Mouse (Mus musculus): Measurements from ENCODE around the gene Neurod1.

Gene Neurod1

DNA sequence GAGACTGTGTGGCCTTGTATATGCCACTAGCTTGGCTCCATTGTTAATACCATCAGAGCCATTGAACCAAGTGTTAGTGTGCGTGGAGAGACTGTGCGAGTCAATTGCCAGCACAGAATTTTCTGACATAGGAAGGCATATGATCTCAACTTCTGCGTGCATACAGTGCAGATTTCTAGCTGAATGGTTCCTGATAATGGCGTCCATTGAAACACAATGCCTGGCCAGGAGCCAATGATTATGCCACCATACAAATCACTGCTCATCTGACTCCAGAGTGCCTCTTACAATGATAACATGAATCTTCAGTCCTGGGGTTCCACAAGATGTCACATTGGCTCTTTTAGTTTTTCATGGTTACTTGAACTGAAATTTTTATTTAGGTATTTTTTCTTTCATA is 7.2 kb downstream of the Neurod1 start:
- ChIA-PET POLR2A (no interaction called here), CTCF (no interaction called here)

DNA sequence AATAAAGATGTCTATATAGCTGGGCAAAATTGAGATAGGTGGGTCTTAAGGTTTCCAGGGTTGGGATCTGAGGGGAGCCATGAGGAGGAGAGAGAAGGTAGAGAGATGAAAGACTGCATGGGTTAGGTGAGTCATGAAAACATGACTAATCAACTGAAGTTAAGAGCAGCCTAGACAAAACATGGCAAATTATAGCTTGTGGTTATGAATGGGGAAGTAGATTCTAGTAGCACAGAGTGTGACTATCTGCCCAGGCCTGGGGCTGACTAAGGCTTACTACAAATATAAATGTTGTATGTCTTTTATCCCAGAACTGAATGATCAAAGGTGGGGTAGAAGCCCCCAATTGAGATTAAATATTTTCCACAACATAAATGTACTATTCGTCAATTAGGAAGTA is 9.4 kb downstream of the Neurod1 start:
- ChIA-PET CTCF (no interaction called here), POLR2A (no interaction called here)

DNA sequence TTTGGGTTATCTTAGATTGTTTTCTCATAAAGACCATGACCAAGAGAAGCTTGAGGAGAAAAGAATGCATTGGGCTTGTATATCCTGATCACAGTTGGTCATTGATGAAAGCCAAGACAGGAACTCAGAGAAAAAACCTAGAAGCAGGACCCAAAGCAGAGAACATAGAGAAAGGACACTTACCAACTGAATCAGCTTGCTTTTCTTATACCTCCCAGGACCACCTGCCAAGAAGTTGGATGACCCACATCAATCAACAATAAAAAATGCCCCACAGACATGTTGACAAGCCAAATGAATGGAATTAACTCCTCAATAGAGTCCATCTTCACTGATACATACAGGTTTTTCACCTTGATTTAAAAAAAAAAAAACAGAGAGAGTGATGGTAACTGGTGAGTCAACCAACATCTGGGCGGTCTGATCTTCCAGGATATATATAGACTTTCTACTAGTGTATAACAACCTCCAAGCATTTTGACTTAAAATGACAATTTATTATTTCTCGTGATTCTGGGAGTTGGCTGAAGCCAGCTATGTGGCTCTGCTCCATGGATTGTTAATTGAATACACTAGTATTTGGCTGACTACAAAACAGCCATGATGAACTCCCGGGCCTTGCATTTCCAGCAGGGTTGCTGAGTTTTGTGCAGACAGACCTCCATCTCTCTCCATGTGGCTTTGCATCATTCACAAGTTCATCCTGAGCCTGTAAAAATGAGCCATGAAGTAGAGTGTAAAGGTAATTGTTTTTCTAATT is 12.5 kb downstream of the Neurod1 start:
- CTCF ChIA-PET, result no interaction called here
- POLR2A ChIA-PET, result interaction anchor here (0.6 to 1.6 kb wide), 6 partner anchors 10 to 872 kb away, joined by 3 to 4 read pairs (median 4); partner anchors contain the start of genes Cerkl (in 1 of the 4) and Neurod1 (in 1 of the 4)

DNA sequence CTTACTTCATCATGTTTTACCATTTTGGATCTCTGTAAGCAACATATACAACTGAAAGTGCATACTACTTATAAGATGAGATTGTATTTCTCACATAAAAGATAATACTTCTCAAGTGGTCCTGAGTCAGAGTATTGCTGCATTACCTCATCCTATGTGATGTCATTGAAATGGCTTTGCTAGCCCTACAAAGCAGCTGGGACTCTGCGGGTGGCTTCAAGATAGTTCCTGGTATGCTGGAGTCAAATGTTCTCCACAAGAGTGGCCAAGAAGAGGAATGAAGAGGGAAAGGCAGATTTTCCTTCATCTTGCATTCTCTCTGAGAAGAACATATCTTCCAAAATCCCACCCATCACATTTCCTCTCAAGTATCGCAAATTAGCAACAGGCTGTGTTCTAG is 13.2 kb downstream of the Neurod1 start:
- ChIA-PET CTCF (no interaction called here), POLR2A (interaction anchor here in 1 of 4 experiments (1.6 kb wide), 1 partner anchor 11 kb away, joined by 4 read pairs; no protein-coding TSS in a partner anchor)

DNA sequence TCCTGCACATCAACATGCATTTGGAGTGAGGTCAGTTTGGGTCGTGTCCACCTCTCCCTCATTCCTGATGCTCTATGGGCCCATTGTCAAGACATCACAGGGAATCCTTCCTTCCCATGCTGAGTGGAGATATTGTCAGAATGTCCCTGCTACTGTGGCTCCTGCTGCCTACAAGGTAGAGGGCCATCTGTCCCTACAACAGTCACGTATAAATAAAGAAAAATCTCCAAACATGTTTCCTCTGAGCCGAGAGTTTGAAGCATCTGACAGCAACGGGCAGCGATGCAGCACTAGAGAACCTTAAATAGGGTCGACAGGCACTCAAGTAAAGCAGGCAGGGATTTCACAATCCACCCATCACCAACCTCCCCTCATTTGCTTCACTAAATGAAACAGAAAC is 13.6 kb downstream of the Neurod1 start:
- ChIA-PET CTCF (no interaction called here), POLR2A (no interaction called here)

DNA sequence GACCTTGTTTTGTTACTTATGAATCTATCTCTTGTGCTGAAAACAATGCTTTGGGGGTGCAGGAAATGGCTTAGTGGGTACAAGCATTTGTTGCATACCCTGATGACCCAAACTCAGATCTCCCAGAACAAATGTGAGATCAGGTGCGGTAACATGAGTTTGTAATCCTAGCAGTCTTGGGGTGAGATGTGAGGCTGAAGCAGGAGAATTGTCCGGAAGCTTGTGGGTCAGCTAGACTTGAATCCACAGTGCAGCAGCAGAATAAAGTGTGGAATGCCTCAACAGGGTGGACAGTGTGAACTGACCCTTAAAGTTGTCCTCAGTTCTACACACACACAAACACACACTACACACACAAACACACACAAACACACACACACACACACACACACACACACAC is 14.3 kb downstream of the Neurod1 start:
- POLR2A ChIA-PET, result no interaction called here
- CTCF ChIA-PET, result no interaction called here

DNA sequence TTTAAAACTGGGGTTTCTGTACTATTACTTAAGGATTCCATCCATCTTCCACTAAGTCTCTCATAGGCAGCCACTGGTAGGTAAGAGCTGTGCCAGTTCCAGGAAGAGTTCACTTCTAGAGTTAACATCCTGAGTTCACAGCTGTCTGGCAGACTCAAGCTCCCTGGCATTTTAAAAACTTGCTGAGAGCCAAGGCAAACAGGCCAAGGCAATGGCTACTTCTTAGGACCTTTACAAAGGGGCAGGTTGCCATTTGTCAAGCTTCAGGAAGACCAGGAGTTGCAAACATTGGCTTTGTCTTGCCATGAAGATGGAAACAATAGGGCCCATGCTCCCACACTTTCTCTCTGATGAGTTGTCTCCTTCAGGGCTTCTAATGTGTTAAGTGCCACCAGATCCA is 26.5 kb downstream of the Neurod1 start:
- POLR2A ChIA-PET, result interaction anchor here in 2 of 4 experiments (0.6 to 2.0 kb wide), 4 partner anchors 15 to 292 kb away, joined by 3 to 10 read pairs (median 3); partner anchors contain the start of genes Cerkl (in 1 of the 2) and Neurod1 (in 1 of the 2)
- CTCF ChIA-PET, result interaction anchor here in 1 of 4 experiments (1.3 kb wide), 1 partner anchor 69 kb away, joined by 5 read pairs; no protein-coding TSS in a partner anchor

DNA sequence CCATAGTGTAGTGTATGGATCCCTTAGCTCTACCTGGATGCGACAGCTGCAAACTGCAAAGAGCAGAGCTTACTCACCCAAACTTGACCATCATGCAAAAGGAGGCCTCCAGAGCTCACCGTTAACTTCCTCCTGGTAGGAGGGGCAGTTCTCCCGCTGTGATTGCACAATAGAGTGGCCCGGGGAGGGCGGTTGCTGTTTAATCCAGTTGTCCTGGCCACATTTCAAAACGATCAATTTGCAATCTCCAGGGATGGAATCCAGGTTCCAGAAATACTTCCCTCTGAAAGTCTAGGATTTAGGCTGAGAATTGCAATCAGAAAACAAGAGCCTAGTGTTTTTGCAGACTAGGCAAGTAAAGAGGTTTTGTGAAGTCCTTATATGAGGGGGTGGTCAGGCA is 26.9 kb downstream of the Neurod1 start:
- POLR2A ChIA-PET, result interaction anchor here in 3 of 4 experiments (0.6 to 2.0 kb wide), 4 partner anchors 21 to 292 kb away, joined by 3 to 10 read pairs (median 5); partner anchors contain the start of genes Cerkl (in 1 of the 3) and Neurod1 (in 1 of the 3)
- CTCF ChIA-PET, result interaction anchor here in 1 of 4 experiments (1.1 to 1.3 kb wide), 2 partner anchors 17 to 69 kb away, joined by 3 to 5 read pairs; no protein-coding TSS in a partner anchor

DNA sequence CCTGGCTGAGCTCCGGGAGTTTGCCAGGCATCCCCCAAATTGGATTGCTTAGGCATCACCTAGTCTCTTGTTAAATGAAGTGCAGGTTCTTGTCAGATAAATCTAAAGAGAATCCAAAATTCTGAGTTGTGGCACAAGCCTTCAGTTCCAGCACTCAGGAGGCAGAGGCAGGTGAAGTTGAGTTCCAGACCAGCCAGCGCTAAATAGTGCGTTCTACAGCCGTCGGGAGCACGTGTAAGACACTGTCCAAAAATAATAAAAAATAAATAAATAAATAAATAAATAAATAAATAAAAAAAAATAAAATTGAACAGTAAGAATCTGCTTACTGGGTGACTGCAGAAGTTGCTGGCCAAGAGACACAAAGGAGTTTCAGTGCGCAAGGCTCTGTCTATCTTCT is 27.4 kb downstream of the Neurod1 start:
- POLR2A ChIA-PET, result interaction anchor here in 3 of 4 experiments (0.6 to 2.0 kb wide), 4 partner anchors 20 to 60 kb away, joined by 3 to 10 read pairs (median 5); partner anchors contain the start of genes Cerkl (in 1 of the 3) and Neurod1 (in 1 of the 3)
- CTCF ChIA-PET, result interaction anchor here in 3 of 4 experiments (0.7 to 2.2 kb wide), 4 partner anchors 17 to 70 kb away, joined by 3 to 7 read pairs (median 4); no protein-coding TSS in a partner anchor

DNA sequence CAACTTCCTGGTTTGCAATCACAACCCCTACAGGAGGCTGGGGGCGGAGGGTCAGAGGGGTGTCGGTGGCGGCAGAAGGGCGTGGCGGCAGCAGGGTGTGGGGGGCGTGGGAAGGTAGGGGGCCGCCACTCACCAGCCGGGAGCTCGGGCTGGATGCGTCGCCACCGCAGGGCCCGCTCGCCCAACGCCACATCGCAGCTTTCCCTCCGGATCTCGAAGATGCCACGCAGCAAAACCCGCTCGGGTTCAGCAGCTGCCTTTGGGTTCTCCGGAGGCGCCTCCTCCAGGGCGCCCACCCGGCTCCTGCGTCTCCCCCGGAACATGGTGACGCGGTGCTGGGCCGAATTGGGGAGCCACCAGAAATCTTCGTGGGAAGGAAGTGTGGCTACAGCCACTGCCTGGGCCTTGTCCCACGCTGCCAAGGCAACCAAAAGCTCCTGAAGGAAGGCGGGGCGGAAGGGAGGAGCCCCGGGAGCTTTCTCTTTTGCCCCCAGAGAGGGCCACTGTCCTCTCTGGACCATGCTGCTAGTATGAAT is 27.9 kb downstream of the Neurod1 start:
- CTCF ChIA-PET, result interaction anchor here in 3 of 4 experiments (0.7 to 2.2 kb wide), 4 partner anchors 18 to 71 kb away, joined by 3 to 7 read pairs (median 4); no protein-coding TSS in a partner anchor
- POLR2A ChIA-PET, result interaction anchor here in 2 of 4 experiments (0.6 to 2.0 kb wide), 3 partner anchors 26 to 60 kb away, joined by 3 to 10 read pairs (median 4); partner anchors contain the start of genes Cerkl (in 1 of the 2) and Neurod1 (in 1 of the 2)

DNA sequence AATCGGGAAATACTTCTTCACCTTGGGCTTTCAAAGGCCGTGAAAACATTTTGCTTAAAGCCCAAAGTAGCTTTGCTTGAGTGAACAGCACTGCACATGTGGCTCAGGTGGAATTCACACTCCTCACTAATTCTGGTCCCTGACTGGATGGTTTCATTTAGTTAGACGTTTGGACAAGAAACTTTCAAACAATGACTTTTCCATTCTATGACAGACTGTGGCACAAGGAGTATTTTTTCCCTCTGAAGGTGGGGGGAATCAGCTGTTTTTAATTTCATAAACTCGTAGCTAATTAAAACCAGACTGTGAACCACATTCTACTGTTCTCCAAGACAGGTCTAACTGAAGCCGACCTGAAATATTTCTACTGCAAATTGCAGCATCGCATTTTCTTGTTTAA is 28.5 kb downstream of the Neurod1 start:
- ChIA-PET CTCF (interaction anchor here in 1 of 4 experiments (2.2 kb wide), 1 partner anchor 55 kb away, joined by 7 read pairs; no protein-coding TSS in a partner anchor), POLR2A (interaction anchor here in 1 of 4 experiments (1.3 to 1.5 kb wide), 2 partner anchors 10 to 27 kb away, joined by 4 to 5 read pairs; no protein-coding TSS in a partner anchor)

DNA sequence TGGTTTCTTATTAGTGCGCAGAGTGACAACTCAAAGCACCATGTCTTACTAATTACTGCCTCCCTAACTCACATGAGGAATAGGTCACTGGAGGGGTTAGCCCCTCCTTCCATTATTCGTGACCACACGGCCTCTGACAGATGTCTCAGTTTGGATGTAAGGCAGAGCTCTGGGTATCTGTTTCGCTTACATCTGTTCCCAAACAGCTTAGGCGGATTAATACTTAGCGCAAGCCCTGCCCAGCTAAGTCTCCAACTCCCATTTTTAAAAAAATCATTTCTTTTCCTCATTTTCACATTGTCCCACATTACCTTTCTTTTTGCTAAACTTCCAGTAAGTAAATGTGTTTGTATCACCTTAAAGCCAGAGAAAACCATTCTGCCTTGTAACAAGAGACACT is 34.9 kb downstream of the Neurod1 start:
- ChIA-PET POLR2A (no interaction called here), CTCF (no interaction called here)

DNA sequence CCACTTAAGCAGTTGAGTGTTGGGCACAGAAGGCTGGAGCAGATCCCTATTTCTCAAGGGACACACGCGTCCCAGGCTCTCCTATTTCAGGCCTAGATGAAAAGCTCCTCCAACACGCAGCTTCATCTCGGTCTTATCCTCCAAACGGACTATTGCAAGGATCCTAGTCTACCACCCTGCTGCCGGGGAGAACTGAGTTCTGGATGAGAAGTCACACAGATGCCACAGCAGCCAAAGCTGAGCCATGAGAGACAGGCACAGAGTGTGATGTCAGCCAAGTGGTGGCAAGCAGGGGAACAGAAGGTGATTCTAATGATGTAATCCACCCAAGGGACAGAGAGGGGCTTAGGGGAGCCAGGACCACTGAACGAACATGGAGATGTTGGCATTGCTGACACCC is 42.0 kb downstream of the Neurod1 start:
- ChIA-PET CTCF (interaction anchor here in 1 of 4 experiments (0.5 kb wide), 1 partner anchor 109 kb away, joined by 3 read pairs; no protein-coding TSS in a partner anchor), POLR2A (interaction anchor here in 2 of 4 experiments (0.5 to 0.6 kb wide), 2 partner anchors 44 to 46 kb away, joined by 8 to 9 read pairs; no protein-coding TSS in a partner anchor)

DNA sequence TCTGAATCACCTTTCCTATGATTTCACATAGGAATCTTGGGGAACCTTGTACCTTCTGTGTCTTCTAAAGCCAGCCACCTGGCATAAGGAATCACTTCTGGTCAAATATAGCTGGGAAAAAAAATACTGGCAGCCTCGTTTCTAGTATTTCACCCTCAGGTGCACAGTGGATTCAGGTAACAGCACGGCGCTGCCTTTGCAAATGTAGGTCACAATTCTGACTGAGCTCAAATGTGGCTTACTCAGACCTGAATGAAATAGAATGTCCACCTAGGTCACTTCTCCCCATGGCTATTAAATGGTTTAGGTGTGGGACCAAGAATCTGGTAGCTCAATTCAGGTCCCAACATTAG is 45.7 kb downstream of the Neurod1 start:
- POLR2A ChIA-PET, result interaction anchor here in 1 of 4 experiments (0.6 kb wide), 1 partner anchor 16 kb away, joined by 3 read pairs; no protein-coding TSS in a partner anchor
- CTCF ChIA-PET, result no interaction called here

DNA sequence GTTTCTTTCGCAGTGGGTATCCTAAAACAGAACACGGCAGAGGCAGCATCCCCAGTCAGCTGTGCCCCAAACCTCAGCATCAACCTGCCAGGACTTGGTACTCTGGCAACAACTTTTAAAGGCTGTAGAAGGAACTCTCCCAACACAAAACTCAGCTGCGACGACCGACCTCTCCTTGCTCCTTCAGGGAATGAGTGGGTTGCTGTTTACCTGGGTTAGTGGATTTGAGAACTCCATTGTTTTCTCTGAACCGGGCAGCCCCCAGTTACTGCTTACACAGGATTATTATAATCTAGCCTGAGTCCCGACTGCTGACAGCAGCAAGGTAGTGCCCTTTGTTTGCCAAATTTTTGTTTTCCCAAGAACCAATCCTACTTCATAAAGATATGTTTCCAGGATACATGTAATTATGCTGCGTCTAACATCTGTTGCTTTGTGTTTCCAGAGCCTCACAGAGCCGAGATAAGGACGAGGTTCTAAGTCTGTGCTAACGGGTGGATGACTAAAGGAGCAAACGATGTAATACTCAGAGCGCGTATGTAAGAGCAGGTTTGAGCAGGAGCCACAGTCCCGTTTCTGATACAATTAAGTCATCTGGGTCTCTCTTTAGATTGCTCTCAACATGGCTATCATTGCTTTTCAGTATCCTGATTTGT is 46.2 kb downstream of the Neurod1 start:
- ChIA-PET CTCF (no interaction called here), POLR2A (interaction anchor here in 2 of 4 experiments (0.6 to 0.7 kb wide), 2 partner anchors 15 to 17 kb away, joined by 3 to 4 read pairs; no protein-coding TSS in a partner anchor)

DNA sequence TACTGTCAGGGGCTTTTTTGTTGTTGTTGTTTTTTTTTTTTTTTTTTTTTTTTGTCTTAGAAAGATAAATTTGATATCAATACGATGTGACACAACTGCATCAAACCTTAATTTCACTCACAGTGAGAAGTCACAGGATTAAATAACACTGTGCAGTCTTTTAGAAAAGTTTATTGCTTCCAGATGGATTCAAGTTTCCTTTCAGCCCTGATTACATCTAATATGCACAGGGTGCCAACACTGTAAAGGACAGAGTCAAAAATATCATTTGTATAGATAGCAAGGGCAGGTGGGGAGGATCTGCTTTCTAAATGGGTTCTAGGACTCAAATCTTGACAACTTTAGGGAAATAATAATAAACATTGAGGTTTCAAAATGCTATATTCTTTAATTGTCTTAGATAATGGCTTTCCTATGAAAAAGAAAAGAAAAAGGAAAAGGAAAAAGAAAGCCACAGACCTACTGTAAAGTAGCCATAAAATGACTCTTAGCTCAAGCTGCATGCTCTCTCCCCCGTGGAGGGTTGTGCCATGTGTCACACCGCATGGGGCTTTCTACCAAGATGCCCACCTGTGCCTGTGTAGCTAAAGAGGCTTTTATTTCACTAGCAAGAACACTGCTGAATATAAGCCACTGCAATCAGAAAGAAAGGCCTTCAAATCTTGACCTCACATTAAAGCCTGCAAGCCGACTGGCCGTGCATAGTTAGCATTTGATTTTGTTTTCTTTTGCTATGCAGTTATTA is 50.7 kb downstream of the Neurod1 start:
- POLR2A ChIA-PET, result no interaction called here
- CTCF ChIA-PET, result no interaction called here

Measured in embryonic stem cell, embryonic (primary cell).